Mouse (Mus musculus): ENCODE measurements at regions not wholly inside any gene's neighbourhood (a gene's known extent, or its start where the extent isn't known, plus 50 kb on each side); places are given as distances from the start of the nearest gene placed in this dataset.

DNA sequence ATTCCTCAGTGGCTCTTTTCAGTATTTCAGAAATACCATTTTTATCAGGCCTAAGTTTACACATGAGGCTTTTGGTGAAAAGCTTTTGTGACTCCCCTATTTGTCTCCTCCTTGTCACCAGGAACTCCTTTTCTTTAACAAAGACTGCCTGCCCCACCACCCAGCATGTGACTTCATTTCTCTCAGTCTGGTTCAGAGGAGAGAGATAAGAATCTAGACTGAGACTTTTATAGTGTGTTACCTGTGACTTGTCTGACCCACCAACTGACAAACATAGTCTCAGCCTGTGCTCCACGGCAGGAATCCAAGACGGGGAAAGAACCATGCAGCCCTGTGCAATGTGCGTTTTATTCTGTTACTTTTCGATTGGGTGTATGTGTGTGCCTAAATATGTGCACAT, 260.4 kb downstream of the Sox4 start:
- Histone ChIP-seq H3K4me3 (ENCODE audit: low read length) (no peak overlapping the region), H3K4me1 (ENCODE audit: control insufficient read depth, insufficient read depth, low read length) (peaks cover 24% of the 10 kb centered on the region; the same call in 1 of the 2 replicates), H3K27ac (ENCODE audit: low read depth, low read length) (no peak overlapping the region), H3K9ac (ENCODE audit: low read depth, low read length) (no peak overlapping the region), H3K27me3 (ENCODE audit: control insufficient read depth, insufficient read depth, low read length) (no peaks in the 10 kb centered on the region), H3K9me3 (ENCODE audit: control insufficient read depth, low read length) (no peaks in the 10 kb centered on the region), H3K36me3 (ENCODE audit: control insufficient read depth, insufficient read depth, low read length) (no peaks in the 10 kb centered on the region), H3K4me2 (replicated peaks; ENCODE audit: low read depth, low read length) (no peak overlapping the region)
- 63% methylated on average over 4 of the region's 4 CpGs for WGBS
- no peak for ATAC-seq (ENCODE audit: low FRiP score, low TSS enrichment)

GRCm38 (mm10) chr13:28692587-28692986, 260.9 kb downstream of the Sox4 start:
- ATAC-seq (ENCODE audit: low FRiP score, low TSS enrichment) = no peak
- no peak overlapping the region for H3K9ac ChIP-seq (ENCODE audit: low read depth, low read length)
- H3K36me3 ChIP-seq (ENCODE audit: control insufficient read depth, insufficient read depth, low read length) = no peaks in the 10 kb centered on the region
- peaks cover 22% of the 10 kb centered on the region; the same call in 1 of the 2 replicates for H3K4me1 ChIP-seq (ENCODE audit: control insufficient read depth, insufficient read depth, low read length)
- H3K4me3 ChIP-seq (ENCODE audit: low read length) = no peak overlapping the region
- H3K4me2 ChIP-seq (replicated peaks; ENCODE audit: low read depth, low read length) = no peak overlapping the region
- H3K27me3 ChIP-seq (ENCODE audit: control insufficient read depth, insufficient read depth, low read length) = no peaks in the 10 kb centered on the region
- 72% methylated on average over 5 of the region's 5 CpGs for WGBS
- no peak overlapping the region for H3K27ac ChIP-seq (ENCODE audit: low read depth, low read length)
- no peaks in the 10 kb centered on the region for H3K9me3 ChIP-seq (ENCODE audit: control insufficient read depth, low read length)

DNA sequence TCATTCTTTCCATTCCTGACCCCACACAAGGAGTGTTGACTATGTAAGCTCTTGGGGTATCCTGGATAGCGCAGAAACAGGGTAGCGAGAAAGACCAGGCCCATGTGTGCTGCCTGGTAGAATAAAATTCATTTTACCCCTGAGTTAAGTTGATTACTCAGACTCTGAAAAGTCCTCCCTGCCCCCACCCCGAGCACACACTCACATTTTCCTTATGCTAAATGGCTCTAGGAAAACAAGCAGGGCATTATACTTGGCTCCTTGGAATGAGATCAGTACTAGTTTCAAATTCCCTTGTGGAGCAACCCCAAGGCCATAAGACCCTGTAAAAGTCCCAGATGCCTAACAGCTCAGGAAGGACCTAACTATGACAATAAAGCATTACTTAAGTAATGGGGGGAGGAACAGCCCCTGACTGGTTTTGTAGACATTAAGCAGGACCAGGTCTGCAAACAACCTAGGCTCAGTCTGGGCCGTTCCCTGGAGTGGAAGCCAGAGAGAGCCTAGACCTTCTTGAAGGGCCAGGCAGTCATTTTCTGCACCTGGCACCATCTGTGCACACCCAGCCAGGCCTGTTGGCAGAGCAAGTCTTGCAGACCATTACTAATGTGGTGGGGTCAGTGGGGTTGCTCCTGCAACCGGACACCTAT, 262.9 kb downstream of the Sox4 start:
- H3K4me2 ChIP-seq (replicated peaks; ENCODE audit: low read depth, low read length) = no peak overlapping the region
- WGBS = 52% methylated on average over 5 of the region's 5 CpGs
- H3K4me3 ChIP-seq (ENCODE audit: low read length) = no peak overlapping the region
- no peaks in the 10 kb centered on the region for H3K27me3 ChIP-seq (ENCODE audit: control insufficient read depth, insufficient read depth, low read length)
- H3K4me1 ChIP-seq (ENCODE audit: control insufficient read depth, insufficient read depth, low read length) = peaks cover 17% of the 10 kb centered on the region; the same call in 1 of the 2 replicates
- no peaks in the 10 kb centered on the region for H3K36me3 ChIP-seq (ENCODE audit: control insufficient read depth, insufficient read depth, low read length)
- H3K9ac ChIP-seq (ENCODE audit: low read depth, low read length) = no peak overlapping the region
- ATAC-seq (ENCODE audit: low FRiP score, low TSS enrichment) = peak; percentile 81
- no peak overlapping the region for H3K27ac ChIP-seq (ENCODE audit: low read depth, low read length)
- no peaks in the 10 kb centered on the region for H3K9me3 ChIP-seq (ENCODE audit: control insufficient read depth, low read length)

DNA sequence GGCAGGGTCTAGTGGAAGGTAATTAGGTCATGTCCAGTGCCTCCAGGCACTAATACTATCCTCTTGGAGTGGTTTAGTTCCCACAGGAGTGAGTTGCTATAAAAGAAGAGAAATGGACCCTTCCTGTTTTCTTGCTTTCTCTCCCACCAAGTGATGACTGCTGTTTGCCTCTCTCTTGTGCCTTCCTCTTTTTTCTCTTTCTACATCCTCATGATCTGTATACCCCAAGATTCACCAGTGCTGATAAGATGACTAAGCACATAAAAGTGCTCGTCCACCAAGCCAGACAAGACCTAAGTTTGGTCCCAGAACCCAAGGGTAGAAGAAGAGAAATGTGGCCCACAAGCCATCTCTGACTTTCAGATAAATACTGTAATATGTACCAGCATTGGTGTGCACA, 265.7 kb downstream of the Sox4 start:
- no peak overlapping the region for H3K4me3 ChIP-seq (ENCODE audit: low read length)
- H3K9me3 ChIP-seq (ENCODE audit: control insufficient read depth, low read length) = no peaks in the 10 kb centered on the region
- H3K27me3 ChIP-seq (ENCODE audit: control insufficient read depth, insufficient read depth, low read length) = no peaks in the 10 kb centered on the region
- H3K27ac ChIP-seq (ENCODE audit: low read depth, low read length) = no peak overlapping the region
- H3K9ac ChIP-seq (ENCODE audit: low read depth, low read length) = no peak overlapping the region
- no peak overlapping the region for H3K4me2 ChIP-seq (replicated peaks; ENCODE audit: low read depth, low read length)
- 0 out of 2 replicates have a peak, but pooled peaks cover 16% of the 10 kb centered on the region for H3K4me1 ChIP-seq (ENCODE audit: control insufficient read depth, insufficient read depth, low read length)
- no peak for ATAC-seq (ENCODE audit: low FRiP score, low TSS enrichment)
- WGBS = 84% methylated on average over 1 of the region's 1 CpGs
- no peaks in the 10 kb centered on the region for H3K36me3 ChIP-seq (ENCODE audit: control insufficient read depth, insufficient read depth, low read length)

DNA sequence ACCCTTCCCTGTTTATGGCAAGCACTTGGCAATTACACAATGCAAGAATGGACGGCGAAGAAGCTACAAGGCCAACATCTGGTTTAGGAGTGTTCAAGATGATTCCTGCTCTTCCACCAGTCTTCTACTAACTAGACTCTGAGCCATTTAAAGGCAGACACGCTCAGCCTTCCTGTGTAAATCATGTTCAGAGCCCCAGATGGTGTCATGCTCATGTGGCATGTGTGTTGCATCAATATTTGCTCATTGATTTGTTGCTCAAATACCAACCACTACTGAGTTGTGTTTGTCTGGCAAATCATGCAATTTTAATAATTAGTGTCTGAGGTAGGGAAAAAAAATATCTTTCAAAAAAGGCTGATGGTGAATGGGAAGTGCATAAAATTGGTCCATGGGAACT, 269.2 kb downstream of the Sox4 start:
- no peaks in the 10 kb centered on the region for H3K27me3 ChIP-seq (ENCODE audit: control insufficient read depth, insufficient read depth, low read length)
- no peak overlapping the region for H3K27ac ChIP-seq (ENCODE audit: low read depth, low read length)
- no peaks in the 10 kb centered on the region for H3K36me3 ChIP-seq (ENCODE audit: control insufficient read depth, insufficient read depth, low read length)
- no peak overlapping the region for H3K4me3 ChIP-seq (ENCODE audit: low read length)
- H3K4me1 ChIP-seq (ENCODE audit: control insufficient read depth, insufficient read depth, low read length) = peaks cover 10% of the 10 kb centered on the region; the same call in 1 of the 2 replicates
- H3K4me2 ChIP-seq (replicated peaks; ENCODE audit: low read depth, low read length) = no peak overlapping the region
- no peak for ATAC-seq (ENCODE audit: low FRiP score, low TSS enrichment)
- WGBS = 87% methylated on average over 3 of the region's 3 CpGs
- H3K9me3 ChIP-seq (ENCODE audit: control insufficient read depth, low read length) = no peaks in the 10 kb centered on the region
- H3K9ac ChIP-seq (ENCODE audit: low read depth, low read length) = no peak overlapping the region

- Histone ChIP-seq H3K27me3 (ENCODE audit: control insufficient read depth, insufficient read depth, low read length) (no peaks in the 10 kb centered on the region), H3K4me1 (ENCODE audit: control insufficient read depth, insufficient read depth, low read length) (peaks cover 9% of the 10 kb centered on the region; the same call in 1 of the 2 replicates), H3K9me3 (ENCODE audit: control insufficient read depth, low read length) (no peaks in the 10 kb centered on the region), H3K27ac (ENCODE audit: low read depth, low read length) (no peak overlapping the region), H3K9ac (ENCODE audit: low read depth, low read length) (no peak overlapping the region), H3K4me2 (replicated peaks; ENCODE audit: low read depth, low read length) (no peak overlapping the region), H3K4me3 (ENCODE audit: low read length) (no peak overlapping the region), H3K36me3 (ENCODE audit: control insufficient read depth, insufficient read depth, low read length) (no peaks in the 10 kb centered on the region)
- WGBS = 98% methylated on average over 1 of the region's 1 CpGs
- ATAC-seq (ENCODE audit: low FRiP score, low TSS enrichment) = no peak
These were observed 273.2 kb downstream of the Sox4 start for GRCm38 (mm10) chr13:28680266-28680665.

DNA sequence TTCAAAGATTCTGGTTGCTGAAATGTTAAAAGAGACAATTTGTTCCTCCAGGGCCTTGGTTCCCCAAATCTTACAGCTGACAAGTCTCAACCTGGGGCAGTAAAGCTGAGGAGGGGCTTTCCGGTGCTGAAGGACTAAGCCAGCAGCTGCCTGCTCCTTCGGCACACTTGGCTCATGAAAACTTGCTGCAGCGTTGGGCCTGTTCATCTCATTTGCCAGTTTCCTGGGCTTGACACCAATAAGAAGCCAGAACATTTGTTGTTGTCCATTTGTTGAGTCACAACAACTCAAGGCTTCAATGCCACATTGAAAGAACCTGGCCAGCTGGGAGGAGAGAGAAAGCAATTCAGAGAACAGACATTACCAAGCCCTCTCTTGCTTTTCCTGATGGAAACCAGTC, 279.9 kb downstream of the Sox4 start:
- no peaks in the 10 kb centered on the region for H3K36me3 ChIP-seq (ENCODE audit: control insufficient read depth, insufficient read depth, low read length)
- H3K4me2 ChIP-seq (replicated peaks; ENCODE audit: low read depth, low read length) = no peak overlapping the region
- WGBS = 51% methylated on average over 3 of the region's 3 CpGs
- no peaks in the 10 kb centered on the region for H3K27me3 ChIP-seq (ENCODE audit: control insufficient read depth, insufficient read depth, low read length)
- no peak for ATAC-seq (ENCODE audit: low FRiP score, low TSS enrichment)
- H3K9me3 ChIP-seq (ENCODE audit: control insufficient read depth, low read length) = no peaks in the 10 kb centered on the region
- peaks cover 20% of the 10 kb centered on the region for H3K4me1 ChIP-seq (ENCODE audit: control insufficient read depth, insufficient read depth, low read length)
- H3K27ac ChIP-seq (ENCODE audit: low read depth, low read length) = no peak overlapping the region
- H3K4me3 ChIP-seq (ENCODE audit: low read length) = no peak overlapping the region
- no peak overlapping the region for H3K9ac ChIP-seq (ENCODE audit: low read depth, low read length)

DNA sequence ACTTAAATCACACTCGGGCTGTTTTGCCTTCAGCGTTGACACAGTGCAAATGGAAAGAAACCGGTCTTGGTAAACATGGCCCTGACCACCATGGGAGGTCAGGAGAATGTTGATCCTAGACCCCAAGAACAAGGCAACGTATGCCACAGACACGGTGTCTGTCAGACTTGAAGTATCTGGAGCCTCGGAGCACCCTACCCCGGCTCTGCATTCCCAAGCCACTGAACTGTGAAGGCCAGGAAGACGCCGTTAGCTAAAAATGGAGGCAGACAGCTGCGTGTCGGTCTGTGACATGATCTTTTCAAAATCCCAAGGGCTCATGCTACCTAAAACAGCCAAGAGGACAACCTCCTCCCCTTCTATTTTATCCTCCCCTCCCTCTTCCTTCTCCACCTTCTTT, 282.0 kb downstream of the Sox4 start:
- H3K9ac ChIP-seq (ENCODE audit: low read depth, low read length) = no peak overlapping the region
- 18% methylated on average over 11 of the region's 11 CpGs for WGBS
- H3K9me3 ChIP-seq (ENCODE audit: control insufficient read depth, low read length) = no peaks in the 10 kb centered on the region
- H3K4me1 ChIP-seq (ENCODE audit: control insufficient read depth, insufficient read depth, low read length) = peaks cover 28% of the 10 kb centered on the region
- H3K27ac ChIP-seq (ENCODE audit: low read depth, low read length) = no peak overlapping the region
- H3K36me3 ChIP-seq (ENCODE audit: control insufficient read depth, insufficient read depth, low read length) = no peaks in the 10 kb centered on the region
- no peak overlapping the region for H3K4me3 ChIP-seq (ENCODE audit: low read length)
- peak; percentile 69; the same call in 1 of the 2 replicates for ATAC-seq (ENCODE audit: low FRiP score, low TSS enrichment)
- H3K27me3 ChIP-seq (ENCODE audit: control insufficient read depth, insufficient read depth, low read length) = no peaks in the 10 kb centered on the region
- peak overlapping the region; percentile 17 for H3K4me2 ChIP-seq (replicated peaks; ENCODE audit: low read depth, low read length)

GRCm38 (mm10) chr13:28669832-28670585, 283.5 kb downstream of the Sox4 start:
- Histone ChIP-seq H3K9ac (ENCODE audit: low read depth, low read length) (no peak overlapping the region), H3K4me2 (replicated peaks; ENCODE audit: low read depth, low read length) (no peak overlapping the region), H3K4me3 (ENCODE audit: low read length) (no peak overlapping the region), H3K9me3 (ENCODE audit: control insufficient read depth, low read length) (no peaks in the 10 kb centered on the region), H3K27ac (ENCODE audit: low read depth, low read length) (no peak overlapping the region), H3K36me3 (ENCODE audit: control insufficient read depth, insufficient read depth, low read length) (no peaks in the 10 kb centered on the region), H3K27me3 (ENCODE audit: control insufficient read depth, insufficient read depth, low read length) (no peaks in the 10 kb centered on the region), H3K4me1 (ENCODE audit: control insufficient read depth, insufficient read depth, low read length) (peaks cover 29% of the 10 kb centered on the region)
- WGBS = 91% methylated on average over 4 of the region's 4 CpGs
- ATAC-seq (ENCODE audit: low FRiP score, low TSS enrichment) = no peak
